Mouse (Mus musculus) limb, embryonic 14.5 days (tissue): Measurements from ENCODE around the gene Olfr1099. TPM values are rescaled to one million over a fixed set of nuclear protein-coding genes. Genes with fewer than 3 reads are reported as not detected.

ENCODE experiments used
- ATAC-seq: fragments of 200-750 bp; cut with Nextera tagmentation; 2 replicates; pipeline ENCODE4 v1.8.0; 2017; ENCODE audit warnings: low read depth, moderate number of reproducible peaks, moderate TSS enrichment; ENCODE audit not compliant: low FRiP score
- DNase-seq: peaks from one replicate; pipeline ENCODE4 v3.0.0-alpha.2; 2015; ENCODE audit warnings: low spot score
- H3K27ac ChIP-seq: fragments of 300-500 bp; sonication (generic); replicated peaks from 2 replicates; pipeline ENCODE4 v1.5.1; 2014; ENCODE audit warnings: low read depth, mild to moderate bottlenecking, low read length, moderate library complexity, mixed read lengths
- H3K27me3 ChIP-seq: fragments of 300-500 bp; sonication (generic); 2 replicates; pipeline ENCODE4 v1.6.1; 2014; ENCODE audit warnings: low read length, mixed read lengths; ENCODE audit not compliant: control insufficient read depth, insufficient read depth
- H3K36me3 ChIP-seq: fragments of 300-500 bp; sonication (generic); 2 replicates; pipeline ENCODE4 v1.6.1; 2014; ENCODE audit warnings: mild to moderate bottlenecking, low read length, moderate library complexity, mixed read lengths; ENCODE audit not compliant: control insufficient read depth, insufficient read depth
- H3K4me1 ChIP-seq: fragments of 300-500 bp; sonication (generic); 2 replicates; pipeline ENCODE4 v1.6.1; 2014; ENCODE audit warnings: antibody characterized with exemption, low read length, mixed read lengths; ENCODE audit not compliant: control insufficient read depth, insufficient read depth
- H3K4me2 ChIP-seq: fragments of 300-500 bp; sonication (generic); replicated peaks from 2 replicates; pipeline ENCODE4 v1.6.1; 2014; ENCODE audit warnings: low read depth, mild to moderate bottlenecking, low read length, moderate library complexity; ENCODE audit not compliant: severe bottlenecking
- H3K4me3 ChIP-seq: fragments of 300-500 bp; sonication (generic); replicated peaks from 2 replicates; pipeline ENCODE4 v1.5.1; 2014; ENCODE audit warnings: low read length
- H3K9ac ChIP-seq: fragments of 300-500 bp; sonication (generic); 2 replicates; pipeline ENCODE4 v1.6.1; 2014; ENCODE audit warnings: mild to moderate bottlenecking, low read depth, low read length, moderate library complexity; ENCODE audit not compliant: severe bottlenecking
- H3K9me3 ChIP-seq: fragments of 300-500 bp; sonication (generic); 2 replicates; pipeline ENCODE4 v1.6.1; 2016; ENCODE audit warnings: low read length; ENCODE audit not compliant: control insufficient read depth
- POLR2A ChIP-seq: fragments of 200-500 bp; IDR thresholded peaks from 2 replicates; pipeline ENCODE4 v1.8.0; 2012; ENCODE audit warnings: inconsistent platforms, mild to moderate bottlenecking, moderate library complexity, borderline replicate concordance; ENCODE audit not compliant: insufficient read depth, insufficient read length; ENCODE audit errors: extremely low read depth
- WGBS: fragments of 180-500 bp; shearing (Covaris S2); extraction: QIAGEN DNeasy Blood & Tissue Kit; methylation state at CpG from one replicate; pipeline ENCODE4 v1.1.7; 2014; 5-methylcytosine and 5-hydroxymethylcytosine counted together
- polyA plus RNA-seq, 2 experiments: library from polyadenylated mRNA; depleted of rRNA in 1 of 2; stranded (reverse) in 1 of 2; unstranded in 1 of 2; fragments of >200 nt; fragmentation: Nextera tagmentation in 1 of 2; extraction: Ambion mirVana in 1 of 2; gene quantifications; 2 replicates each; pipeline versions ENCODE4 v1.2.1 to v1.2.3; 2012 to 2014

Gene Olfr1099
- polyA plus RNA-seq, 2 experiments, result not detected

DNA sequence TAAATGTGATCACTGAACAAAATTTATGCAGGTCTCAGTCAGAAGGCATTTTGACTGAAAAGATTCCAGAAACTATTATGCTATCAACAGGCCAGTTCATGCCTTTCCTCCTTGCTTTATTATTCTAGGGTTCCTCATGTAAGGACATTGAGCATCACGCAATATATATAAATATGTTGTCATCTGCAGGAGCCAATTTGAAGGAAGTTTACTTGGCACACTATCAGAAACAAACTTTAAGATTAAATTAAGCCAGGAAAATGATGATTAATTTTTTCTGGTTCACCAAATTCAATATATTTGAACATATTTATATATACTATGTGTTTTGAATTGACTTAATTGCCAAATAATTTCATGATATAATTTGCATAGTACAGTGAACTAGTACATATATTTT lies 36.0 kb downstream of the Olfr1099 start, which contains the start of gene Olfr1098:
Olfr1098 (minus strand) TSS at position 101 of the 400 bp plus-strand sequence.
- Histone ChIP-seq H3K27me3 (no peaks in the 10 kb centered on the region), H3K36me3 (no peaks in the 10 kb centered on the region), H3K4me3 (no peak within 1 kb of the TSS), H3K4me2 (no peak within 1 kb of the TSS), H3K4me1 (no peaks in the 10 kb centered on the region), H3K9ac (no peak within 1 kb of the TSS), H3K9me3 (no peaks in the 10 kb centered on the region), H3K27ac (no peak within 1 kb of the TSS)
- ATAC-seq (no peak), DNase-seq (no peak)
- 90% methylated on average over 1 of the region's 1 CpGs for WGBS
- TF ChIP-seq POLR2A, result no peak

DNA sequence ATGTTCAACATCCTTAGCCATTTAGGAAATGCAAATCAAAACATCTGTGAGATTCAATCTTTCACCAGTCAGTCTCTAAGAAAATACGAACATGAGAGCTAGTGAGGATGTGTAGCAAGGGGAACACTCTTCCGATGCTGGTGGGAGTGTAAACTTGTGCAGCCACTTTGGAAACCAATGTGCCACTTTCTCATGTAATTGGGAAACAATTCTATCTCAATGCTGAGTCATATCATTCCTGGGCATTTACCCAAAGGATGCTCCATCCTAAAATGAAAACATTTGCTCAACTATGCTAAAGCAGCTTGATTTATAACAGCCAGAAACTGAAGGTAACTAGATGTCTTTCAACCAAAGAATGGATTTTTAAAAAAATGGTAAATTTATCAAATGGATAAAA lies 54.8 kb downstream of the Olfr1099 start:
- Histone ChIP-seq H3K9me3 (no peaks in the 10 kb centered on the region), H3K9ac (no peak overlapping the region), H3K27me3 (no peaks in the 10 kb centered on the region), H3K4me2 (no peak overlapping the region), H3K27ac (no peak overlapping the region), H3K4me1 (no peaks in the 10 kb centered on the region), H3K4me3 (no peak overlapping the region), H3K36me3 (no peaks in the 10 kb centered on the region)
- ATAC-seq, result no peak
- DNase-seq, result no peak
- TF ChIP-seq POLR2A, result no peak
- 81% methylated on average over 2 of the region's 2 CpGs for WGBS

Other genes with a start within 250 kb of the Olfr1099 start
- not detected in 2 replicates for gene Olfr1089, start 227.0 kb downstream of the Olfr1099 start, polyA plus RNA-seq (2012; rRNA removed)
- not detected in 2 replicates for gene Olfr1089, start 227.0 kb downstream of the Olfr1099 start, polyA plus RNA-seq (2014; fragmentation: Nextera tagmentation; extraction: Ambion mirVana)
- not detected in 2 replicates for gene Olfr1090, start 201.7 kb downstream of the Olfr1099 start, polyA plus RNA-seq (2012; rRNA removed)
- gene Olfr1090, start 201.7 kb downstream of the Olfr1099 start, polyA plus RNA-seq (2014; fragmentation: Nextera tagmentation; extraction: Ambion mirVana), result not detected in 2 replicates
- gene Olfr1093, start 178.2 kb downstream of the Olfr1099 start, polyA plus RNA-seq (2012; rRNA removed), result not detected in 2 replicates
- gene Olfr1093, start 178.2 kb downstream of the Olfr1099 start, polyA plus RNA-seq (2014; fragmentation: Nextera tagmentation; extraction: Ambion mirVana), result not detected in 2 replicates
- not detected in 2 replicates for gene Olfr141, start 150.7 kb downstream of the Olfr1099 start, polyA plus RNA-seq (2012; rRNA removed)
- gene Olfr141, start 150.7 kb downstream of the Olfr1099 start, polyA plus RNA-seq (2014; fragmentation: Nextera tagmentation; extraction: Ambion mirVana), result not detected in 2 replicates
- gene Olfr1094, start 136.0 kb downstream of the Olfr1099 start, polyA plus RNA-seq (2012; rRNA removed), result not detected in 2 replicates
- not detected in 2 replicates for gene Olfr1094, start 136.0 kb downstream of the Olfr1099 start, polyA plus RNA-seq (2014; fragmentation: Nextera tagmentation; extraction: Ambion mirVana)
- gene Olfr1095, start 109.0 kb downstream of the Olfr1099 start, polyA plus RNA-seq (2012; rRNA removed), result not detected in 2 replicates
- not detected in 2 replicates for gene Olfr1095, start 109.0 kb downstream of the Olfr1099 start, polyA plus RNA-seq (2014; fragmentation: Nextera tagmentation; extraction: Ambion mirVana)
- gene Gm13723, start 85.9 kb downstream of the Olfr1099 start, polyA plus RNA-seq (2012; rRNA removed), result not detected in 2 replicates
- not detected in 2 replicates for gene Gm13723, start 85.9 kb downstream of the Olfr1099 start, polyA plus RNA-seq (2014; fragmentation: Nextera tagmentation; extraction: Ambion mirVana)
- gene Olfr1097, start 68.5 kb downstream of the Olfr1099 start, polyA plus RNA-seq (2012; rRNA removed), result not detected in 2 replicates
- not detected in 2 replicates for gene Olfr1097, start 68.5 kb downstream of the Olfr1099 start, polyA plus RNA-seq (2014; fragmentation: Nextera tagmentation; extraction: Ambion mirVana)
- gene Olfr1098, start 36.1 kb downstream of the Olfr1099 start, polyA plus RNA-seq (2012; rRNA removed), result not detected in 2 replicates
- not detected in 2 replicates for gene Olfr1098, start 36.1 kb downstream of the Olfr1099 start, polyA plus RNA-seq (2014; fragmentation: Nextera tagmentation; extraction: Ambion mirVana)
- not detected in 2 replicates for gene Olfr1100, start 19.3 kb upstream of the Olfr1099 start, polyA plus RNA-seq (2012; rRNA removed)
- not detected in 2 replicates for gene Olfr1100, start 19.3 kb upstream of the Olfr1099 start, polyA plus RNA-seq (2014; fragmentation: Nextera tagmentation; extraction: Ambion mirVana)
- not detected in 2 replicates for gene Olfr1101, start 30.5 kb upstream of the Olfr1099 start, polyA plus RNA-seq (2012; rRNA removed)
- gene Olfr1101, start 30.5 kb upstream of the Olfr1099 start, polyA plus RNA-seq (2014; fragmentation: Nextera tagmentation; extraction: Ambion mirVana), result not detected in 2 replicates
- not detected in 2 replicates for gene Olfr1102, start 37.7 kb upstream of the Olfr1099 start, polyA plus RNA-seq (2012; rRNA removed)
- not detected in 2 replicates for gene Olfr1102, start 37.7 kb upstream of the Olfr1099 start, polyA plus RNA-seq (2014; fragmentation: Nextera tagmentation; extraction: Ambion mirVana)
- not detected in 2 replicates for gene Olfr1104, start 66.4 kb upstream of the Olfr1099 start, polyA plus RNA-seq (2012; rRNA removed)
- gene Olfr1104, start 66.4 kb upstream of the Olfr1099 start, polyA plus RNA-seq (2014; fragmentation: Nextera tagmentation; extraction: Ambion mirVana), result not detected in 2 replicates
- not detected in 2 replicates for gene Olfr1105, start 75.8 kb upstream of the Olfr1099 start, polyA plus RNA-seq (2012; rRNA removed)
- gene Olfr1105, start 75.8 kb upstream of the Olfr1099 start, polyA plus RNA-seq (2014; fragmentation: Nextera tagmentation; extraction: Ambion mirVana), result not detected in 2 replicates
- gene Olfr1106, start 91.6 kb upstream of the Olfr1099 start, polyA plus RNA-seq (2012; rRNA removed), result not detected in 2 replicates
- gene Olfr1106, start 91.6 kb upstream of the Olfr1099 start, polyA plus RNA-seq (2014; fragmentation: Nextera tagmentation; extraction: Ambion mirVana), result not detected in 2 replicates
- gene Olfr1107, start 115.1 kb upstream of the Olfr1099 start, polyA plus RNA-seq (2012; rRNA removed), result not detected in 2 replicates
- not detected in 2 replicates for gene Olfr1107, start 115.1 kb upstream of the Olfr1099 start, polyA plus RNA-seq (2014; fragmentation: Nextera tagmentation; extraction: Ambion mirVana)
- gene Olfr1109, start 135.3 kb upstream of the Olfr1099 start, polyA plus RNA-seq (2012; rRNA removed), result not detected in 2 replicates
- gene Olfr1109, start 135.3 kb upstream of the Olfr1099 start, polyA plus RNA-seq (2014; fragmentation: Nextera tagmentation; extraction: Ambion mirVana), result not detected in 2 replicates
- not detected in 2 replicates for gene Olfr259, start 153.9 kb upstream of the Olfr1099 start, polyA plus RNA-seq (2012; rRNA removed)
- gene Olfr259, start 153.9 kb upstream of the Olfr1099 start, polyA plus RNA-seq (2014; fragmentation: Nextera tagmentation; extraction: Ambion mirVana), result not detected in 2 replicates
- gene Olfr1110, start 179.6 kb upstream of the Olfr1099 start, polyA plus RNA-seq (2012; rRNA removed), result not detected in 2 replicates
- not detected in 2 replicates for gene Olfr1110, start 179.6 kb upstream of the Olfr1099 start, polyA plus RNA-seq (2014; fragmentation: Nextera tagmentation; extraction: Ambion mirVana)
- gene Olfr1111, start 191.9 kb upstream of the Olfr1099 start, polyA plus RNA-seq (2012; rRNA removed), result not detected in 2 replicates
- gene Olfr1111, start 191.9 kb upstream of the Olfr1099 start, polyA plus RNA-seq (2014; fragmentation: Nextera tagmentation; extraction: Ambion mirVana), result not detected in 2 replicates
- not detected in 2 replicates for gene Olfr1112, start 227.1 kb upstream of the Olfr1099 start, polyA plus RNA-seq (2012; rRNA removed)
- not detected in 2 replicates for gene Olfr1112, start 227.1 kb upstream of the Olfr1099 start, polyA plus RNA-seq (2014; fragmentation: Nextera tagmentation; extraction: Ambion mirVana)
- not detected in 2 replicates for gene Olfr1113, start 248.3 kb upstream of the Olfr1099 start, polyA plus RNA-seq (2012; rRNA removed)
- gene Olfr1113, start 248.3 kb upstream of the Olfr1099 start, polyA plus RNA-seq (2014; fragmentation: Nextera tagmentation; extraction: Ambion mirVana), result not detected in 2 replicates